Mouse (Mus musculus): ENCODE measurements around the gene Arhgap24.

DNA sequence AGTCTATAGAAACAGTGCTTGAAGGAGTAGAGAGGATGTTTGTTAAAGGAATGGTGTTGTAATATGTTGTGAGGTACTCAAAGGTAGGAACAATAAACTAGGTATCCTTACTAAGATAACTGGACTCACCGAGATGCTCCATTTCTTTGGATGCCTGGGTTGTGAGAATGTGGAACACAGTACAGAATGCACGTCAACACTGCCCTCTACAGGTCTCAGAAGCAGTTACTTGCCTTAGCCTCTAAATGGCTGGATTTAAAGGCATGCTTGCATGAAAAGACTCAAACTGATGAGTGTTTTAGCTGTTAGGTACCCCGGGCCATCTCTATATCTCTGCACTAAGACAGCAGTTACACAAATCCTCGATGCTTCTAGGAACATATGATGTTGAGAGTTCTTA is 211.3 kb downstream of the Arhgap24 start:
- TF ChIP-seq CTCF (IDR thresholded peaks at IDR 0.05; ENCODE audit: low read depth) = peak; percentile 87
- no peak for TF ChIP-seq EP300 (IDR thresholded peaks at IDR 0.05; ENCODE audit: low read depth)

Measured in liver, postnatal 0 days (tissue).